Mouse (Mus musculus): ENCODE results near the gene Thoc6.

- TF ChIP-seq EP300 (IDR thresholded peaks at IDR 0.05; ENCODE audit: insufficient read depth, low read depth, low read length) (no peak), CTCF (IDR thresholded peaks at IDR 0.05) (no peak)
These were observed 10.4 kb upstream of the Thoc6 start, which contains the start of gene Cldn9 for GRCm38 (mm10) chr17:23683856-23684672.

Data from heart, adult 2 months (tissue).